Mouse (Mus musculus): ENCODE measurements around the gene Riiad1. TPM values are rescaled to one million over a fixed set of nuclear protein-coding genes. Genes with fewer than 3 reads are reported as not detected.

The Riiad1 gene
- polyA plus RNA-seq, 1 experiment from 2014 or later: 17.5 TPM

DNA sequence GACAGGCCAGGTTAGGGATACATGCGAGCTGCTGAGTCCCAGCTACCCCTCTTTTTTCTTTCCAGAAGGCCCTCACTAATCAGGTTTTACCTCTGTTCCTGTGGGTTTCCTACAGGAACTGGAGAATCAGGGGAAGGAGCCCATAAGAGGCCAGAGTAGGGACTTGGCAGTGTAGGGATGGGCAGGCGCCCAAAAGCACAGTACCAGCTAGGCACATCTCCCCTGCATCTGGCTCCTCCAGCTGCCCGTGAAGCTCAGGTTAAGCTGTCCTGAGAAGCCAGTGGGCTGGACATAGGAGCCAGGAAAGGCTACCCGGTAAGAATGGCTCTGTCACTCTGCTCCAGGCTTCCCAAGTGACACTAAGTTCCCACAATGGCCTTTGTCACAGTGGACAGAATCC, 1.3 kb upstream of the Riiad1 start:
- peaks cover 60% of the 10 kb centered on the region for H3K4me1 ChIP-seq (ENCODE audit: control insufficient read depth, insufficient read depth, low read length)
- peaks cover 14% of the 10 kb centered on the region; the same call in 1 of the 2 replicates for H3K36me3 ChIP-seq (ENCODE audit: control insufficient read depth, insufficient read depth, low read length)
- H3K9ac ChIP-seq (replicated peaks; ENCODE audit: low read depth, low read length): no peak overlapping the region
- H3K9me3 ChIP-seq (ENCODE audit: control insufficient read depth, low read length): no peaks in the 10 kb centered on the region
- 83% methylated on average over 4 of the region's 4 CpGs for WGBS
- no peaks in the 10 kb centered on the region; the same call in 1 of the 2 replicates for H3K27me3 ChIP-seq (ENCODE audit: control insufficient read depth, insufficient read depth, low read length)
- H3K4me2 ChIP-seq (ENCODE audit: low read depth, low read length): no peak overlapping the region
- no peak overlapping the region for H3K27ac ChIP-seq (ENCODE audit: low read depth, low read length)
- ATAC-seq (ENCODE audit: low read depth): no peak
- H3K4me3 ChIP-seq (ENCODE audit: low read depth, low read length): no peak overlapping the region

DNA sequence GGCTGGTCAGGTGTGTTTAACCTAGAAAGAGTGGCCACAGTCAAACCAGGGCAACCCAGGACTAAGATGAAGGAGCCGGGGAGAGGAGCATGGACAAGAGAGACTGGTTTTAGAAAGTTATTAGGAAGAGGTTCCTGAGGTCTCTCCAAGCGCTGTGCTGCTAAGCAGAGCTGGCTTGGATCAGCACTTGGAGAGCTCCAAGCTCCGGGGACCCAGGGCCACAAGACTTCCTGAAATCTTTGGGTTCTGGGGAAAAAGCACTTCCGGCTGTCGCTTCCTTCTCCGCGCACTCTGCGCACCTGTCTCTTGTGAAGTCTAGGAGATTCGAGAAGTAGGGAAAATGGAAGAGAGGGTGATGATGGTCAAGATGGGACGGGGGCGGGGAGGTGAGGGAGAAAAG, 577 bp downstream of the Riiad1 start:
- WGBS: 10% methylated on average over 11 of the region's 11 CpGs
- Histone ChIP-seq H3K4me1 (ENCODE audit: control insufficient read depth, insufficient read depth, low read length) (peaks cover 44% of the 10 kb centered on the region), H3K4me3 (ENCODE audit: low read depth, low read length) (peak overlapping the region; percentile 63), H3K36me3 (ENCODE audit: control insufficient read depth, insufficient read depth, low read length) (peaks cover 6% of the 10 kb centered on the region; the same call in 1 of the 2 replicates), H3K27ac (ENCODE audit: low read depth, low read length) (0 out of 2 replicates have a peak overlapping the region, but pooled peaks have one; percentile 88), H3K4me2 (ENCODE audit: low read depth, low read length) (peak overlapping the region; percentile 57), H3K9ac (replicated peaks; ENCODE audit: low read depth, low read length) (peak overlapping the region; percentile 88), H3K9me3 (ENCODE audit: control insufficient read depth, low read length) (no peaks in the 10 kb centered on the region), H3K27me3 (ENCODE audit: control insufficient read depth, insufficient read depth, low read length) (no peaks in the 10 kb centered on the region; the same call in 1 of the 2 replicates)
- no peak for ATAC-seq (ENCODE audit: low read depth)

DNA sequence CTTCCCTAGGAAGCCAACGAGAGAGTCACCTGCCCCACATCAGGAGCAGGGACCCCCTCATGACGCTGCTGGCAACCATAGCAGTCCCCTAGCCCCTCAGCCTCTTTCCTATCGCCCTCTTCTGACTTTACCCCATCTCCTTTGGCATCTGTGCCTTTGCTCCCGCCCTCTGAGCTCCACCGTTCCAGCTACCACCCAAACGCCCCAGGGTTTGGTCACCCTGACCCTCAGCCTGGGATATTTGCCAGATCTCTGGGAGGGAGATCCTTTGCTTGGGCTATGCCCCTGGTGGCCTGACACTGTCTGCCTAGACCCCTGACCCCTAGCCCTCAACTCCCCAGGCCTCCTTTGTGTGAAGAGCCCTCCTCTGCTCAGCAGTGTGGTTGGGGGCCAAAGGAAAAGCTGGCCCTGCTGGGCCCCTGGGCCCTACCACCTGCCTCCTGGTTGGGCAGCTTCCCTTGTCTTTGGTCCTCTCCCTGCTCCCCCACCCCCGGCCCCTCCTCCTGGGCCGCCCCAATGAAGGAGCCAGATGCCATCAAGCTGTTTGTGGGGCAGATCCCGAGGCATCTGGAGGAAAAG, 1.5 kb downstream of the Riiad1 start:
- peaks cover 35% of the 10 kb centered on the region for H3K4me1 ChIP-seq (ENCODE audit: control insufficient read depth, insufficient read depth, low read length)

DNA sequence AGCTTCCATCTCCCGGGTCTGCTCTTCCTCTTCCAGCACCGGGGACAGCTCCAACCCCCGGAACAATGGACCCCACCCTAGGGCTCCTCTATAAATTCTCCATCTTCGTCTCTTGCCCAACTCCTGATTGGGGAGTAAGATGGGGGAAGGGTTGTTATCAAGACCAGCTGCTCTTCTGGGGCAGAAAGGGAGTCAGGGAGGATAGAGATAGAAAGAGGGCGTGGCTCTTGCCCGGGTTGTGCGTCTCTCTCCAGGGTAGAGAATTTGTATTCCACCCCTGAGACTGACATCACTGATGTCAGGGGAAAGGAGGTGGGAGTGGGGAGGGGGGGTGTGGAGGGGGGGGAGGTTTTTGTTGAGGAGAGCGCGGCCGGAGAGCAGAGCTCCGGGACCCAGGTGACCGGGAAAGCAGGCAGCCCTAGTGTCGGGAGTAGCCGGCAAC, 2.1 kb downstream of the Riiad1 start, which contains the start of gene Celf3:
Gene Celf3, plus strand, starts transcription at position 315 of the 442 bp plus-strand sequence.
- H3K4me2 ChIP-seq (ENCODE audit: low read depth, low read length): peak within 1 kb of the TSS; percentile 57
- peak within 1 kb of the TSS; percentile 88 for H3K9ac ChIP-seq (replicated peaks; ENCODE audit: low read depth, low read length)
- peaks cover 6% of the 10 kb centered on the region; the same call in 1 of the 2 replicates for H3K36me3 ChIP-seq (ENCODE audit: control insufficient read depth, insufficient read depth, low read length)
- peaks cover 28% of the 10 kb centered on the region for H3K4me1 ChIP-seq (ENCODE audit: control insufficient read depth, insufficient read depth, low read length)
- peak; percentile 93 for ATAC-seq (ENCODE audit: low read depth)
- WGBS: 1% methylated on average over 14 of the region's 14 CpGs
- no peaks in the 10 kb centered on the region for H3K9me3 ChIP-seq (ENCODE audit: control insufficient read depth, low read length)
- peak within 1 kb of the TSS; percentile 63 for H3K4me3 ChIP-seq (ENCODE audit: low read depth, low read length)
- peak within 1 kb of the TSS; percentile 88 for H3K27ac ChIP-seq (ENCODE audit: low read depth, low read length)
- H3K27me3 ChIP-seq (ENCODE audit: control insufficient read depth, insufficient read depth, low read length): no peaks in the 10 kb centered on the region; the same call in 1 of the 2 replicates

More for the DNA sequence above, 1.5 kb downstream of the Riiad1 start:
- H3K9ac ChIP-seq (replicated peaks; ENCODE audit: low read depth, low read length): peak overlapping the region; percentile 88
- H3K27ac ChIP-seq (ENCODE audit: low read depth, low read length): peak overlapping the region; percentile 88
- no peaks in the 10 kb centered on the region for H3K9me3 ChIP-seq (ENCODE audit: control insufficient read depth, low read length)
- peak overlapping the region; percentile 63 for H3K4me3 ChIP-seq (ENCODE audit: low read depth, low read length)
- 5% methylated on average over 9 of the region's 9 CpGs for WGBS
- peaks cover 6% of the 10 kb centered on the region; the same call in 1 of the 2 replicates for H3K36me3 ChIP-seq (ENCODE audit: control insufficient read depth, insufficient read depth, low read length)
- peak overlapping the region; percentile 57 for H3K4me2 ChIP-seq (ENCODE audit: low read depth, low read length)
- no peaks in the 10 kb centered on the region; the same call in 1 of the 2 replicates for H3K27me3 ChIP-seq (ENCODE audit: control insufficient read depth, insufficient read depth, low read length)
- ATAC-seq (ENCODE audit: low read depth): peak; percentile 39

DNA sequence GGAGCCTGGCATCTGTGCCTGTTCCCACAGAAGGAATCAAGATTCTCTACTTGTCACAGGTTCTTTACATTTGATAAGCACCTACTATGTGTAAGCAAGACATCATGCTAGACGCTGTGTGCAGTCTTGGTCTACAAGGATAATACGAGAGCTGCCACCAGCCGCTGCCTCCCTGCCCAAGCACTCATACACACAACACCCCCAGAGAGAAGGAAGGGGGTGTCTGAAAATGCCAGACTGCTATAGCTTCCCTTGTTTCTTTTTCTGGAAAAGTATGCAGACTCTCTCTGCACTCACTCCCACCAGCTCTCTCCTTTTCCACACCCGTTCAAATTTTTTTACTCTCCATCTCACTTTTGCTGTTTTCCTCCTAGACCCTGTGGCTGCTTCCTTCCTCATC, 2.7 kb downstream of the Riiad1 start:
- H3K9me3 ChIP-seq (ENCODE audit: control insufficient read depth, low read length): no peaks in the 10 kb centered on the region
- H3K27me3 ChIP-seq (ENCODE audit: control insufficient read depth, insufficient read depth, low read length): no peaks in the 10 kb centered on the region; the same call in 1 of the 2 replicates
- H3K27ac ChIP-seq (ENCODE audit: low read depth, low read length): peak overlapping the region; percentile 88
- 26% methylated on average over 4 of the region's 4 CpGs for WGBS
- peak; percentile 25 for ATAC-seq (ENCODE audit: low read depth)
- H3K36me3 ChIP-seq (ENCODE audit: control insufficient read depth, insufficient read depth, low read length): peaks cover 6% of the 10 kb centered on the region; the same call in 1 of the 2 replicates
- peak overlapping the region; percentile 63 for H3K4me3 ChIP-seq (ENCODE audit: low read depth, low read length)
- H3K4me2 ChIP-seq (ENCODE audit: low read depth, low read length): peak overlapping the region; percentile 57
- H3K4me1 ChIP-seq (ENCODE audit: control insufficient read depth, insufficient read depth, low read length): peaks cover 25% of the 10 kb centered on the region
- peak overlapping the region; percentile 50 for H3K9ac ChIP-seq (replicated peaks; ENCODE audit: low read depth, low read length)

DNA sequence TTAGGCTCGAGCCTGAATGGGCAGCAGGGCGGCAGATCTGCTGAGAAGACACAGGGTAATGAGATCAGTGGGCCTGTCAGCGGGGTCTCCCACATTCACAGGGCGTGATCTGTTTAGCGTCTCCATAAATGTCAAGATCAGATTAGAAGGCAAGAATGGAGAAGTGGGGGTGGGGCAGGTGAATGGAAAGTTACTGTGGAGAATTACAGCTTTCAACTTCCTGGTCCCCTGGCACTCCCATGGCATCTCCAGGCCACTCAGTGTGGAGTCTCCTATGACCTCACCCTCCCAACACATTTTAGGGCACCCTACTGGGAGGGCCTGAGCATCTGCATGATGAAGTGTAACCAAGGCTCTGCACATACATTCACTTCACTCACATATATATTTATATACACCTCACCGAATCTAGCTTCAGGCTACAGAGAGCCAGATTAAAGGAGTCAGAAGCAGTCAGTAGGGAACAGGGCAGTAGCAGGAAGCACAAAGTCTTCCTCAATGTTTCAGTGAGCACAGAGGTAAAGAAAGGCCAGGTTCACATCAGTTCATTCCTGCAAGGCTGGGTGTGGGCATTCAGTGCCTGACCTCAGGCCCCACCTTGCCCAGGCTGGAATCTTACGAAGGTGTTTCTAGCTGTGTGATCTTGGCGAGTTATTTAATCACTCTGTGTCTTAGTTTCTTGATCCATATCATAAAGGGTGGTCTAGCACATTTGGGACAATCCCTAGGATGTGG, 3.7 kb downstream of the Riiad1 start:
- Histone ChIP-seq H3K27me3 (ENCODE audit: control insufficient read depth, insufficient read depth, low read length) (no peaks in the 10 kb centered on the region; the same call in 1 of the 2 replicates), H3K4me1 (ENCODE audit: control insufficient read depth, insufficient read depth, low read length) (peaks cover 21% of the 10 kb centered on the region)
- ATAC-seq (ENCODE audit: low read depth): no peak

DNA sequence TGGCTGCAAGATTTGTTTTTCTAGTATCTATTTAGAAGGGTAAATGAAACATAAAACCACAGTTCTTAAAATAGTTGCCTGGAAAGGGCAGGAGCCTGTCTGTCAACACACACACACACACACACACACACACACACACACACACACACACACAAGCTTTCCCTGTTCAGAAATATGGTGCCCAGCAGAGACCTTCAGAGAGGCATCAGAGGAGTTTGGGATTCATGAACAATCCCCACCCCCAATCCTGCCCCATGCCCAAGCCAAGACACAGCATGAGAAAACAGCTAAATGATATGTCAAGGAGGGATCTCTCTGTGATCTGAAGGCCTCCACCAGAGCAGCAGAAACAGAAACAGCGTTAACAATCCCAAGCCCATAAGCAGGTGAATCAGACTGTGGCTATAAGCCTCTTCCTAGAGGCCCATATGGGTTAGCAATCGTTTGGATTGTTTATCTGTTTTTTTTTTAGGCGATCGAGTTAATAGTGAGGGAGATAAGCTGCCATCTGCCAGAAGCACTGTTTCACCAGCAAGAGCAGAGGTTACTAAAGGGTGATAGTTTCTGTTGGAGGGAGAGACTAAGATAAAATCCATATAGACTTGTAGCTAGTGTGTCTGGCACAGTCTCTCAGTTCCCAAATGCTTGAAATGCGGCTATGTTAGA, 6.4 kb downstream of the Riiad1 start:
- Histone ChIP-seq H3K9me3 (ENCODE audit: control insufficient read depth, low read length) (no peaks in the 10 kb centered on the region), H3K4me3 (ENCODE audit: low read depth, low read length) (no peak overlapping the region), H3K4me1 (ENCODE audit: control insufficient read depth, insufficient read depth, low read length) (peaks cover 7% of the 10 kb centered on the region; the same call in 1 of the 2 replicates), H3K36me3 (ENCODE audit: control insufficient read depth, insufficient read depth, low read length) (no peaks in the 10 kb centered on the region), H3K9ac (replicated peaks; ENCODE audit: low read depth, low read length) (no peak overlapping the region), H3K27ac (ENCODE audit: low read depth, low read length) (no peak overlapping the region), H3K4me2 (ENCODE audit: low read depth, low read length) (no peak overlapping the region), H3K27me3 (ENCODE audit: control insufficient read depth, insufficient read depth, low read length) (no peaks in the 10 kb centered on the region; the same call in 1 of the 2 replicates)
- WGBS: 76% methylated on average over 5 of the region's 5 CpGs
- no peak for ATAC-seq (ENCODE audit: low read depth)

More for the DNA sequence above, 3.7 kb downstream of the Riiad1 start:
- H3K9ac ChIP-seq (replicated peaks; ENCODE audit: low read depth, low read length): no peak overlapping the region
- 55% methylated on average over 8 of the region's 8 CpGs for WGBS
- H3K9me3 ChIP-seq (ENCODE audit: control insufficient read depth, low read length): no peaks in the 10 kb centered on the region
- no peak overlapping the region for H3K4me2 ChIP-seq (ENCODE audit: low read depth, low read length)
- H3K4me3 ChIP-seq (ENCODE audit: low read depth, low read length): no peak overlapping the region
- 0 out of 2 replicates have a peak overlapping the region, but pooled peaks have one; percentile 12 for H3K27ac ChIP-seq (ENCODE audit: low read depth, low read length)
- H3K36me3 ChIP-seq (ENCODE audit: control insufficient read depth, insufficient read depth, low read length): peaks cover 3% of the 10 kb centered on the region; the same call in 1 of the 2 replicates

DNA sequence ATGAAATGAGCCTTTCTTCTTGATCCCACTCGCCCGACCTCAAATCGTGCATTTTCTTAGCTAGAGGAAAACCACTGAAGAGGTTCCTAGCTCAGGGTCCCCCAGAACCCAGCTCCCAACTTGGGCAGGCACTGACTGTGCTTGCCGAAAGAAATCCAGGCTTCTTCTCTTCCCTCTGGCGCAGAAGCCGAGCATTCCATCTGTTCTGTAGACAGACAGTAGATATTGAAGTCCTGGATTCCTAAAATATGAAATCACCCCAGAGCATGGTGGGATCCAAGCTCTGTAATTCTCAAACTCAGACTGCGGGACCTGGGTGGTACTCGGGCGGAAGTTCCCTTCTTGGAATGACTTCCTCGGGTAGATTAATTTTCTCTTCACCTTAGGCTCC, 7.0 kb downstream of the Riiad1 start:
- H3K9me3 ChIP-seq (ENCODE audit: control insufficient read depth, low read length): no peaks in the 10 kb centered on the region
- H3K36me3 ChIP-seq (ENCODE audit: control insufficient read depth, insufficient read depth, low read length): no peaks in the 10 kb centered on the region
- ATAC-seq (ENCODE audit: low read depth): no peak
- peaks cover 7% of the 10 kb centered on the region; the same call in 1 of the 2 replicates for H3K4me1 ChIP-seq (ENCODE audit: control insufficient read depth, insufficient read depth, low read length)
- H3K9ac ChIP-seq (replicated peaks; ENCODE audit: low read depth, low read length): no peak overlapping the region
- H3K27ac ChIP-seq (ENCODE audit: low read depth, low read length): no peak overlapping the region
- H3K27me3 ChIP-seq (ENCODE audit: control insufficient read depth, insufficient read depth, low read length): no peaks in the 10 kb centered on the region
- H3K4me3 ChIP-seq (ENCODE audit: low read depth, low read length): peak overlapping the region; percentile 17; the same call in 1 of the 2 replicates
- WGBS: 57% methylated on average over 10 of the region's 10 CpGs
- peak overlapping the region; percentile 51; the same call in 1 of the 2 replicates for H3K4me2 ChIP-seq (ENCODE audit: low read depth, low read length)

Data from neural tube, embryonic 14.5 days (tissue).